Mouse (Mus musculus) E14TG2a.4 (cell line): Measurements from ENCODE around the gene Dcdc2a.

Experiments used
- CTCF ChIP-seq: conservative IDR thresholded peaks from 2 replicates; pipeline ENCODE4 v1.5.1; 2014; ENCODE audit warnings: low read length
- NANOG ChIP-seq: IDR thresholded peaks from 2 replicates; pipeline ENCODE4 v1.6.1; 2014; ENCODE audit warnings: borderline replicate concordance, low read length, mixed read lengths
- POU5F1 ChIP-seq: IDR thresholded peaks from 2 replicates; pipeline ENCODE4 v1.6.1; 2014; ENCODE audit warnings: low read length, borderline replicate concordance

DNA sequence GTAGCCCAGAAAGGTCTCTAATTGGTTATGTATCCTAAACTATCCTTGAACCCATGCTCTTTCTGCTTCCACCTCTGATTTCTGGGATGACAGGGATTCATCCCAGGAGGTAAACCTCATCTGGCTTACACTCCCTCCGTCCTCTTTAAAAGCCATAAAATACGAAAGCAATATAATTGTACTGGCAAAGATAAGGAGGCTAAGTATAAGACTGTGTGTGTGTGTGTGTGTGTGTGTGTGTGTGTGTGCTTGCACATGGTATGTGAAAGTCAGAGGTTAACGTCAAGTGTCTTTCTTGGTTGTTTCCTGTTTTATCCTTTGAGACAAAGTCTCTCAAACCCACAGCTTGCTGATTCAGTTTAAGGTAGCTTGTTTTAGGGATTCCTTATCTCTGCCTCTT lies 52.5 kb downstream of the Dcdc2a start:
- TF ChIP-seq CTCF: no peak
- TF ChIP-seq NANOG: no peak
- no peak for TF ChIP-seq POU5F1
